Mouse (Mus musculus) embryonic facial prominence, embryonic 10.5 days (tissue): Measurements from ENCODE around the gene Tlr2. TPM values are rescaled to one million over a fixed set of nuclear protein-coding genes. Genes with fewer than 3 reads are reported as not detected.

Source experiments
- DNase-seq: peaks from one replicate; pipeline ENCODE4 v3.0.0-alpha.2; 2017; ENCODE audit warnings: low spot score
- H3K27ac ChIP-seq: fragments of 300-500 bp; sonication (generic); replicated peaks from 2 replicates; pipeline ENCODE4 v1.5.1; 2016; ENCODE audit warnings: mild to moderate bottlenecking
- H3K27me3 ChIP-seq: fragments of 300-500 bp; sonication (generic); replicated peaks from 2 replicates; pipeline ENCODE4 v1.6.1; 2016; ENCODE audit warnings: low read depth, mild to moderate bottlenecking; ENCODE audit not compliant: poor library complexity, severe bottlenecking
- H3K36me3 ChIP-seq: fragments of 300-500 bp; sonication (generic); replicated peaks from 2 replicates; pipeline ENCODE4 v1.6.1; 2016; ENCODE audit warnings: mild to moderate bottlenecking, moderate library complexity
- H3K4me1 ChIP-seq: fragments of 300-500 bp; sonication (generic); 2 replicates; pipeline ENCODE4 v1.6.1; 2016
- H3K4me3 ChIP-seq: fragments of 300-500 bp; sonication (generic); 2 replicates; pipeline ENCODE4 v1.5.1; 2016; ENCODE audit warnings: mild to moderate bottlenecking, moderate library complexity
- H3K9me3 ChIP-seq: fragments of 300-500 bp; sonication (generic); 2 replicates; pipeline ENCODE4 v1.6.1; 2016; ENCODE audit warnings: mild to moderate bottlenecking
- WGBS: fragments of 180-500 bp; shearing (Covaris S2); methylation state at CpG from one replicate; pipeline ENCODE4 v1.1.7; 2016; 5-methylcytosine and 5-hydroxymethylcytosine counted together
- polyA plus RNA-seq: library from polyadenylated mRNA; unstranded; fragments of >200 nt; fragmentation: Nextera tagmentation; extraction: Ambion mirVana; gene quantifications from 2 replicates; pipeline ENCODE4 v1.2.1, GENCODE M21; 2016

The Tlr2 gene
- polyA plus RNA-seq, 1 experiment from 2014 or later: 2.0 TPM

DNA sequence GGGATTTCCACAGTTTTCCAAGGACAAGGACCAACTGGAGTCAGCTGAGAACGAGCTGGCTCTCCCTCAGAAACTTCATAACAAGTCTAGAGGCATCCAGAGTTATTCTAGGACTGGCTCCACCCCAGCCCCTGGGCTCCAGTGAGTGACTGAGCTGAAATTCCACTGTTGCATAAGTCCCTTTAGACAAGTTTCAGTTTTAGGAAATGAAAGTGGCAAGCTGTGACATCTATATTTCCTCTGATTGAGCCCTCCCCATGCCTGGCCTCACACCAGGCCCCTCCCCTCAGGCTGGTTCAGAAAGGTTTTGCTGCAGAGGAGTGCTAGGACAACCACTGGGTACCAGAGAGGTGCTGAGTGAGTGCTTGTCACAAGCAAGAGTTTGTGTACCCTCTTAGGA lies 21.4 kb upstream of the Tlr2 start:
- H3K9me3 ChIP-seq: no peaks in the 10 kb centered on the region
- 0 out of 2 replicates have a peak, but pooled peaks cover 7% of the 10 kb centered on the region for H3K4me1 ChIP-seq
- 46% methylated on average over 1 of the region's 1 CpGs for WGBS
- H3K36me3 ChIP-seq: no peaks in the 10 kb centered on the region
- H3K27me3 ChIP-seq: no peaks in the 10 kb centered on the region
- DNase-seq: peak; percentile 7
- H3K27ac ChIP-seq: no peak overlapping the region
- H3K4me3 ChIP-seq: no peak overlapping the region

DNA sequence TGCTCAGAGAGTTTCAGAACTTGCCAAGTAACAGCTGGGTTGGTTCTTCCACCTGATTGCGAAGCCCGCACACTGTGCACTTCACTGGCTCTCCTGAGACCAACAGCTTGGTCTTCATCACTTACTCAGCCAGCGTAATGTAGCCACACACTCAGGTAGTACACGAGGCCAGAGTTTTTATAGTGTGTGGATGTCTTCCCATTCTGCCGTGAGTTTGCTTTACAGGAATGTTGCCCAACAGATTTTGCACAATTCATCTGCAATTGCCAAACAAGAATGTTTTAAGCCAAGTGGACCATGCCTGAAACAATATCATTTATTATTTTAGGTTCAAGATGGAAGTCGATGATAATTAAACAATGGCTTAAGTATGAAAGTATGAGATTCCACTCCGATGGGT lies 18.0 kb upstream of the Tlr2 start:
- H3K27me3 ChIP-seq: no peaks in the 10 kb centered on the region

DNA sequence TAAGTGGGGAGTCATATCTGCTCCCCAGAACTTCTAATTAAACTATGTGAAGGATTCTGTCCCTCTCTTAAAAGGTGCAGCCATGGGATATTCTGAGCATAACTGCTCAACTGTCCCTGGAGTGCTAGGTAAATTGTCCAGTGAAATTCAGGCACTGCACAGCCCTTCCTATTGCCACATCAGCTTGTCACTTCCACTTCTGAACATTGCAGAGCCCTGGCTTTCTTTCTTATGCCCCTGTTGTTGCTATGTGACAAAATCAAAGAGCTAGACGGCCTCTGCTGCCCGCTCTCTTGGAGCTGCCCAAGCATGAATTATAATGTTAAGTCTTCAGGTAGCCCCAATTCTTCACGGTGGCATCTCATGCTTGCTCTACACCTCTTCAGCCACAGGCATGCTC lies 17.5 kb upstream of the Tlr2 start:
- no peaks in the 10 kb centered on the region for H3K9me3 ChIP-seq
- WGBS: 85% methylated on average over 3 of the region's 3 CpGs
- no peak overlapping the region for H3K27ac ChIP-seq
- H3K36me3 ChIP-seq: no peaks in the 10 kb centered on the region
- no peaks in the 10 kb centered on the region for H3K27me3 ChIP-seq
- 0 out of 2 replicates have a peak, but pooled peaks cover 7% of the 10 kb centered on the region for H3K4me1 ChIP-seq
- no peak for DNase-seq
- H3K4me3 ChIP-seq: no peak overlapping the region

More for the DNA sequence above, 18.0 kb upstream of the Tlr2 start:
- H3K9me3 ChIP-seq: no peaks in the 10 kb centered on the region
- H3K36me3 ChIP-seq: no peaks in the 10 kb centered on the region
- WGBS: 93% methylated on average over 7 of the region's 7 CpGs
- DNase-seq: no peak
- 0 out of 2 replicates have a peak, but pooled peaks cover 7% of the 10 kb centered on the region for H3K4me1 ChIP-seq
- no peak overlapping the region for H3K4me3 ChIP-seq
- H3K27ac ChIP-seq: no peak overlapping the region

DNA sequence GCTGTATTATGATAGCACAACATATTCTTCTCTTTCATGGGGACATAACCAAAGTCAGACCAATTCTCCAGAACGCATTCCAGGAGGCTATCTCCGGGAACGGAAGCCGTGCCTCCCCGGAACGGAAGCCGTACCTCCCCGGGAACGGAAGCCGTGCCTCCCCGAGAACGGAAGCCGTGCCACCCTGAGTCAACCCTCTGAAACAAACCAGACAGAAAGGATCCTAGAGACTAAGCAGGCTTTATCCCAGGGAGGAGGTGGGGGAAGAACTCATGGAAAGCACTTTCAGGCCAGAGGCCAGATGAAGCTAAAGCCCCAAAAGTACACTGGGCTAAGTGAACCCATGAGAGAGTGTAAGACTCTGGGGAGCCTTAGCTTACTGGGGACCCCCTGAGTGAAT lies 16.1 kb upstream of the Tlr2 start:
- WGBS: 94% methylated on average over 13 of the region's 13 CpGs
- Histone ChIP-seq H3K36me3 (no peaks in the 10 kb centered on the region), H3K4me3 (no peak overlapping the region), H3K27ac (no peak overlapping the region), H3K9me3 (no peaks in the 10 kb centered on the region), H3K27me3 (no peaks in the 10 kb centered on the region), H3K4me1 (0 out of 2 replicates have a peak, but pooled peaks cover under 1% of the 10 kb centered on the region)
- no peak for DNase-seq

DNA sequence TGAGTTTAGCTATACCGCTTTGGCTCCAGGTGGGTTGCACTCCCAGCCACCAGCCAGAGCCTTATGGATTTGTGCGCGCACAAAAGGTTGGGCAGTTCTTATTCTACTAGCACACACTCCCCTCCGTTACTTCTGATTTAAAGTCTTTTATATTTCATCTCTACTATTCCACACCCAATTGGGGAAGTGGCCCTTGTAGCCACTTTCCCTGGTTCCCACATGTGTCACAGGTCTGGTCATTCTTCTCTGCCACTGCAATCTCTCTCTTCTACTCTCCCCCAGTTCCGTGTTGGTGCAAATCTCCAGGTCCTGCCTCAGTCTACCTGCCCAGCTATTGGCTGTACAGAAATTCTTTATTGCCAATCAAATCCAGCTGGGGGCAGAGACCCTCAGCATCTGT lies 14.1 kb upstream of the Tlr2 start:
- Histone ChIP-seq H3K36me3 (no peaks in the 10 kb centered on the region), H3K27me3 (no peaks in the 10 kb centered on the region), H3K4me1 (no peaks in the 10 kb centered on the region), H3K4me3 (no peak overlapping the region), H3K27ac (no peak overlapping the region), H3K9me3 (no peaks in the 10 kb centered on the region)
- WGBS: 94% methylated on average over 5 of the region's 5 CpGs
- DNase-seq: no peak

DNA sequence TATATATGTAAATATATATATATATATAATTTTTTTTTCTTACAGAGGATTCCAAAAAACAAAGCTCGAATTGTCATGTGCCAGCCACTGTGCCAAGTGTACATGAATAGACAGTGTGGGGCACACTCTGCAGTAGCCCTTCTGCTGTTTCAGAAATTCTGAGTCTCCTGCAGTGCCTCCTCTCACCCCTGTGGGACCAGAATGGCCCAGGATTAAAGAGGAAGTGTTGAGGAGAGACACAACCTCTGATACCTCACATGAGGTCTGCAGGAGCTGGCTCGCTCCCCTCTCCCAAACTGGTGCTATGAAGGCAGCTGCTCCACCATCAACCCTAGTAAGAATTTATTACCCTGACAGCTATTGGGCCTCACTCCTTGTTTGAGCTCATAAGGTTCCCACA lies 7.8 kb upstream of the Tlr2 start:
- Histone ChIP-seq H3K27me3 (0 out of 2 replicates have a peak, but pooled peaks cover 6% of the 10 kb centered on the region), H3K9me3 (no peaks in the 10 kb centered on the region), H3K4me3 (no peak overlapping the region), H3K4me1 (no peaks in the 10 kb centered on the region), H3K27ac (no peak overlapping the region), H3K36me3 (no peaks in the 10 kb centered on the region)
- WGBS: 82% methylated on average over 2 of the region's 2 CpGs
- DNase-seq: no peak

DNA sequence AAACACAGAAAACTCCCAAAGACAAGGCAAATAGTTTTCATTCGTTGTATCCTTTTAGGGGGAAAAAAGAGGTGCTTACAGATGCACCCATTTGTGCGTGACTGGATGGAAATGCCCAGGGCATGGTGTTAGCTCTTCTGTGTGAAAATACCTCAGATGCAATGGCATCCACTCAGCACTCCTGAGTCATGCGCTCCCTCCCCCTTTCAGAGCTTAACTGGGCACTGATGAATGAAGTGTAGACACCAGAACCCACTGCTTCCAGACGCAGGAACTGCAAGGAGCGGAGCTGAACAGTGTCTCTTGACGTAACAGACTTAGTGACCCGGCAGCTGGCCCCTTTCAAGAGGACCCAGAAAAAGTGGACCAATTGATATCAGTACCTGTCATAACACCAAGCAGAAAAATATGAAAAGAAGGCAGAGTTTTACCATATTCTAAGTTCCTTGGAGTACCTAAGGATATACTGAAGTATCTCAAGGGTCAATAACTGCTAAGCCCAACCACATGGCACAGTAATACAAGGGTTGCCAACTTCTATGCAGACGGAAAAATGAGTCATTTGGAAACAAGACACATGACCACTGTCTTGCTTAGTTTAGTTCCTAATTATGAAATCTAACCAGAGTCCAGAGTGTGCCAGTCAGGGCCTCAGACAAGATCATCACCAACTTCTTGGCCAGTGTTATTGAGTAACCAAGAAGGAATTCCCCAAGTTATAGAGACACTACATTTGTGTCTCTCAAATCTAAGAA lies 3.4 kb upstream of the Tlr2 start:
- H3K4me3 ChIP-seq: no peak overlapping the region
- H3K36me3 ChIP-seq: no peaks in the 10 kb centered on the region
- no peaks in the 10 kb centered on the region for H3K9me3 ChIP-seq
- peaks cover 19% of the 10 kb centered on the region for H3K4me1 ChIP-seq
- DNase-seq: no peak
- H3K27ac ChIP-seq: no peak overlapping the region
- H3K27me3 ChIP-seq: peaks cover 38% of the 10 kb centered on the region
- WGBS: 67% methylated on average over 8 of the region's 8 CpGs

DNA sequence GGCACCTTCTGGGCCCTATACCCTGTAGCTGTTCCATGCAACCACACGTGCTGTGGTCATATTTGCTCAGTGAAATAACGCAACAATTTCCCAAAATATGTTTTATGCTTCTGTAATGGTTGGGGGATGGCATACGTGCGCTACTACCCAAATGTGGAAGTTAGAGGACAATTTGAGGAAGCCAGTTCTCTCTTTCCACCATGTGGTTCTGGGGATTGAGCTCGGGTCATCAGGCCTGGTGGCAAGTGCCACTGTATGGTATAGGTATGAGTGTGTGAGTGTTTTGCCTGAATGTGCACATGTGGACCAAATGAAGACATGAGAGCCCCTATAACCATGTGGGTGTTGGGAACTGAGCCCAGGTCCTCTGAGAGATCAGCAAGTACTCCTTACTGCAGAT lies 2.1 kb downstream of the Tlr2 start:
- WGBS: 91% methylated on average over 5 of the region's 5 CpGs
- no peak for DNase-seq
- peaks cover 19% of the 10 kb centered on the region for H3K4me1 ChIP-seq
- peaks cover 38% of the 10 kb centered on the region for H3K27me3 ChIP-seq
- no peaks in the 10 kb centered on the region for H3K36me3 ChIP-seq
- no peak overlapping the region for H3K4me3 ChIP-seq
- H3K27ac ChIP-seq: no peak overlapping the region
- no peaks in the 10 kb centered on the region for H3K9me3 ChIP-seq

DNA sequence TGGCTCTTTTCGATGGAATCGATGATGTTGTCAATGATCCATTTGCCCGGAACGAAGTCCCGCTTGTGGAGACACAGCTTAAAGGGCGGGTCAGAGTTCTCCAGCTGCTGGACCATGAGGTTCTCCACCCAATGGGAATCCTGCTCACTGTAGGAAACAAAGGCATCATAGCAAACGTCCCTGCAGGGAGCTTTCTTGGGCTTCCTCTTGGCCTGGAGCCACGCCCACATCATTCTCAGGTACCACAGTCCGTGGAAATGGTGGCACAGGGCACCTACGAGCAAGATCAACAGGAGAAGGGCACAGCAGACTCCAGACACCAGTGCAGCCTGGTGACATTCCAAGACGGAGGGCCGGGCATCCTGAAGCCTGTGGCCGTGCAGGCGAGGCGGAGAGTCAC lies 4.9 kb downstream of the Tlr2 start:
- DNase-seq: no peak
- no peak overlapping the region for H3K27ac ChIP-seq
- 85% methylated on average over 15 of the region's 15 CpGs for WGBS
- H3K4me3 ChIP-seq: no peak overlapping the region
- peaks cover 11% of the 10 kb centered on the region for H3K27me3 ChIP-seq
- H3K36me3 ChIP-seq: no peaks in the 10 kb centered on the region
- H3K4me1 ChIP-seq: peaks cover 10% of the 10 kb centered on the region
- H3K9me3 ChIP-seq: no peaks in the 10 kb centered on the region

DNA sequence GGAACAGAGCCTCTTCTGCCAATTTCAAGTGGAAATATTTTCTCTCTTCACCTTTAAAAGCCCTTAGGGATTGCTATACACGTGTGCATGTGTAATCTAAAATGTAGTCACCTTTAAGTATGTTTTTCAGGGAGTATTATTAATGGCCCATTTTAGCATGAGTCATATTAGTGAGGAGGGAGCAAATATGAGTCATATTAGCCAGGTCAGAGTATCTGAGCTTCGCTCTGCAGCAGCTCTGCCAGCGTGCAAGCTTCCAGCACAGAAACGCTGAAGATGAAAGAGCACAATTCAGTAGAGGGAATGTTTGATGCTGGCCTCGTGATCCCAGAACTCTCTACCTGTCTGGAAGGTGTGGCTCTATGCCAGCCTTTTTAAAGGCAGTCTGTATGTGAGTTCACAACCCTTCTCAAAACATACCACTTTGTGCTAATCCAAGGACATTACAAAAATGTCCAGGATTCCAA lies 13.4 kb downstream of the Tlr2 start:
- no peaks in the 10 kb centered on the region for H3K9me3 ChIP-seq
- no peaks in the 10 kb centered on the region for H3K4me1 ChIP-seq
- WGBS: 81% methylated on average over 5 of the region's 5 CpGs
- H3K27me3 ChIP-seq: no peaks in the 10 kb centered on the region
- H3K4me3 ChIP-seq: no peak overlapping the region
- no peaks in the 10 kb centered on the region for H3K36me3 ChIP-seq
- no peak for DNase-seq
- no peak overlapping the region for H3K27ac ChIP-seq

DNA sequence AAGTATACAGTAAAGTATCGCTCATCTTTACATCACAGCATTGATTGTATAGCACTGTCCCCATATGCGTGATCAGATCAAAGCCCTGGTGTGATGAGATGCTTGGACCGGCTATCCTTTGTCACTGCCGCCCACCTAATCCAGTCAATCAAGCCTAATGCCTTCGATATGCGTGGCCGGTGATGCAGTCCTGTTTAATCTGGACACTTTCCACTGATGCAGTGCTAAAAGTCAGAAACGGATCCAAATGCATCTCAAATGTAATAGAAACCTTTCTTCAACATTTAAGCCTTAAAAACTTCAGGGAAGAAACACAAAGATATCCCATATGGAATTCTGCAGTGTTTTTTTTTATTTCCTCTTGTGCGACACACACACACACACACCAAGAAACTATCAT lies 13.9 kb downstream of the Tlr2 start:
- H3K4me3 ChIP-seq: no peak overlapping the region
- no peaks in the 10 kb centered on the region for H3K36me3 ChIP-seq
- no peaks in the 10 kb centered on the region for H3K9me3 ChIP-seq
- no peak for DNase-seq
- H3K4me1 ChIP-seq: no peaks in the 10 kb centered on the region
- H3K27me3 ChIP-seq: no peaks in the 10 kb centered on the region
- WGBS: 89% methylated on average over 9 of the region's 9 CpGs
- H3K27ac ChIP-seq: no peak overlapping the region

DNA sequence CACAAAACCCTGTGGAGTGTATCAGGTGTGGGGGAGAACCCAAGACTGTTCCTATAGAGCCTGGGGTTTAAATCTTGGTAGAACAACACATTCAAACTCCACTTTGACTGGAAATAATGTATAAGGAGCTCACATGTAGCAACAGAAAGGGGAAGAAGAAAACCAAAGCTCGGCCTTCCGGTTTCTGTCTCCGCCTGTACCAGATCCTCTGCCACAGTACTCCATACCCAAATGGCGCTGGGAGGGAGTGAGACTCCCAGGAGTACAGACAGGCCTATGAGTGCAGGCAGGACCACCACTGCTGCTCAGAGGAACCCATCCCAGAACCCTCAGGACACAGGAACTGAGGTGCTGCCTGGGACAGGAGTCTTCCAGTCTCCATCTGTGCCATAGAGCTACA lies 17.8 kb downstream of the Tlr2 start:
- H3K4me1 ChIP-seq: no peaks in the 10 kb centered on the region
- no peak overlapping the region for H3K4me3 ChIP-seq
- no peaks in the 10 kb centered on the region for H3K36me3 ChIP-seq
- DNase-seq: no peak
- H3K27ac ChIP-seq: no peak overlapping the region
- WGBS: 94% methylated on average over 4 of the region's 4 CpGs
- no peaks in the 10 kb centered on the region for H3K9me3 ChIP-seq
- H3K27me3 ChIP-seq: no peaks in the 10 kb centered on the region

DNA sequence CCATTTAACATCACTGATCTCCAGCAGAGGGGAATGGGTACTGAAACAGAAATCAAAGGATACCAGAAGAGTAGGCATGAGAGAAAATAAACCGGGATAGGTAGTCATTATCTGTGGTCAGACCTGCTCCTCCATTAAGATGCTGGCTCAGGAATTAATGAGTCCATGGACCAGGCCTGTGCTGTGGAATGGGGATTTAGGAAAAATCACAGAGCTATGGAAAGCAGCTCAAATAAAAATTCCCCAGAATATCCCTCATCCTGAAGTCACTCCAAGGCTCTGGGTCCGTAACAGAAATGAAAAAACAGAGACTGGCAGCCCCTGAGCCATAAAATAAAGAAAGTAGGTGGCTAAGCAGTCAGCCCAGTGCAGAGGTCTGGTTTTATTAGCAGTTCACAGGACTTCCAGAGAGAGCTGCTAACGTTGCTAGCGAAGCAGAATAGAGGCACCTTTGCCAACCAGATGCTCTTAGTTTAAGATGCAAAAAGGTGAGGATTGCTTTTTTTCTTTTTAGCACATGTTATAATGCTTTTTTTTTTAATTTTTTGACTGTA lies 25.1 kb downstream of the Tlr2 start:
- H3K27ac ChIP-seq: no peak overlapping the region
- H3K36me3 ChIP-seq: no peaks in the 10 kb centered on the region
- no peak for DNase-seq
- H3K4me1 ChIP-seq: peaks cover 28% of the 10 kb centered on the region
- H3K27me3 ChIP-seq: no peaks in the 10 kb centered on the region
- 83% methylated on average over 4 of the region's 4 CpGs for WGBS
- no peaks in the 10 kb centered on the region for H3K9me3 ChIP-seq
- H3K4me3 ChIP-seq: no peak overlapping the region
